Mouse (Mus musculus): ENCODE results near the gene Ang6.
"Not testable (repeated sequence)": the region's sequence is repeated elsewhere in the genome, so short reads cannot be mapped to it uniquely, and the experiment has no call there.

GRCm38 (mm10) chr14:43955074-43955473, 47.0 kb downstream of the Ang6 start:
- TF ChIP-seq TAL1, GATA1 (IDR thresholded peaks at IDR 0.05; ENCODE audit: low read length): not testable (repeated sequence)

Measured in erythroblast, embryonic 14.5 days (primary cell).